Mouse (Mus musculus): ENCODE measurements around the gene Kcnk2. TPM values are rescaled to one million over a fixed set of nuclear protein-coding genes. Genes with fewer than 3 reads are reported as not detected.

Kcnk2 gene
- polyA plus RNA-seq, 1 experiment from 2014 or later, result 3.4 TPM

DNA sequence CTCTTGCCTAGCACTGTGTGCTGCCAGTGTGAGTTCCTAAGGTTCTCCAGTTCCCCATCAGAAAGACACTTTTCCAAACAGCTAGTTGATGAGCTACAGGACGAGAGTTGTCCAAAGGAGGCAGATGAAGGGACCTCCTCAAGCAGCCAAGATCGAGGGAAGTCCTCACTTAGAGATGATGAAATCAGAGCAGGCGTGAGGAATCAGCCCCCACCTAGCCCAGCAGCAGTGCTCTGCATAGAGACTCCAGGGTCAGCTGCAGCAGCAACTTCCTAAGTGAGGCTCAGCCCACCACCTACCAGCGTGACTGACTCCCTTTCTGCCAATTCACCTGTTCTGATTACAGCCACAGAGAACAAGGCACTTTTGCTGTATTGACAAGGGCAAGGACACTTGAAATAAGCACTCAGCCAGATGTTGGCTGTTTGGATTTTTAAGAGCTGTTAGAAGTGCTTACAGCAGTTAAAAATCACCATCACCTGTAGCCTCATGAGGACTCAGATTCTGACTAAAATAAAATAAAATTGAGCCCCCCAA is 60.6 kb downstream of the Kcnk2 start:
- peaks cover 21% of the 10 kb centered on the region for H3K4me1 ChIP-seq
- H3K36me3 ChIP-seq (replicated peaks), result no peaks in the 10 kb centered on the region
- 42% methylated on average over 4 of the region's 4 CpGs for WGBS
- peaks cover 63% of the 10 kb centered on the region for H3K27me3 ChIP-seq (replicated peaks; ENCODE audit: low read depth, poor library complexity, severe bottlenecking)
- no peak for DNase-seq (ENCODE audit: low spot score)
- H3K27ac ChIP-seq (replicated peaks), result no peak overlapping the region
- H3K9me3 ChIP-seq, result no peaks in the 10 kb centered on the region
- no peak overlapping the region for H3K4me3 ChIP-seq

- H3K27me3 ChIP-seq (replicated peaks; ENCODE audit: low read depth, poor library complexity, severe bottlenecking), result no peaks in the 10 kb centered on the region
- DNase-seq (ENCODE audit: low spot score), result no peak
- WGBS, result 61% methylated on average over 2 of the region's 2 CpGs
- H3K9me3 ChIP-seq, result no peaks in the 10 kb centered on the region
- no peak overlapping the region for H3K4me3 ChIP-seq
- no peaks in the 10 kb centered on the region for H3K4me1 ChIP-seq
- H3K36me3 ChIP-seq (replicated peaks), result no peaks in the 10 kb centered on the region
- H3K27ac ChIP-seq (replicated peaks), result no peak overlapping the region
These were observed 86.2 kb downstream of the Kcnk2 start for GRCm38 (mm10) chr1:189315896-189316295.

DNA sequence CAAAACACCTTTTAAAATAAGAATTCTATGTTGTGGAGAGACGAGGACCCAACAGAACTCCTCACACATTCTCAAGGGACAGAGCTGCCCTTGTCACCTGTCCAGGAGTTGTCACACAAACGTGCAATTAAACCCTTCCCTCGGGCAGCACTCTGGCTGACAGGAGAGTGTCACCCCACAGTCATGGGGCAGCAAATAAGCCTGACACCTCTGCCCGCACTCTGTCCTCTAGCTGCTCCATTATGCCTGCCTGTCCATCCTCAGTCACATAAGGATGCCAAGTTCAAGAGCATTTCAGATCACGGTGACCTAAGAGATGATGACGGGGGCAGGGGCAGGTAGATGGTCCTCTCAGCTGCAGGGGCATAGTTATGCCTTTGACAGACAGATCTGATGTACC is 87.6 kb downstream of the Kcnk2 start:
- H3K4me1 ChIP-seq, result no peaks in the 10 kb centered on the region
- H3K9me3 ChIP-seq, result no peaks in the 10 kb centered on the region
- no peak overlapping the region for H3K4me3 ChIP-seq
- no peaks in the 10 kb centered on the region for H3K27me3 ChIP-seq (replicated peaks; ENCODE audit: low read depth, poor library complexity, severe bottlenecking)
- no peak for DNase-seq (ENCODE audit: low spot score)
- no peaks in the 10 kb centered on the region for H3K36me3 ChIP-seq (replicated peaks)
- H3K27ac ChIP-seq (replicated peaks), result no peak overlapping the region
- 65% methylated on average over 6 of the region's 6 CpGs for WGBS

- no peaks in the 10 kb centered on the region for H3K9me3 ChIP-seq
- H3K4me1 ChIP-seq, result no peaks in the 10 kb centered on the region
These were observed 88.3 kb downstream of the Kcnk2 start for GRCm38 (mm10) chr1:189313750-189314149.

GRCm38 (mm10) chr1:189310145-189310544 is 91.9 kb downstream of the Kcnk2 start:
- no peak for DNase-seq (ENCODE audit: low spot score)
- Histone ChIP-seq H3K36me3 (replicated peaks) (no peaks in the 10 kb centered on the region), H3K27ac (replicated peaks) (no peak overlapping the region; the same call in 1 of the 2 replicates), H3K4me1 (peaks cover 1% of the 10 kb centered on the region; the same call in 1 of the 2 replicates), H3K27me3 (replicated peaks; ENCODE audit: low read depth, poor library complexity, severe bottlenecking) (no peaks in the 10 kb centered on the region), H3K4me3 (no peak overlapping the region), H3K9me3 (no peaks in the 10 kb centered on the region)
- WGBS, result 83% methylated on average over 2 of the region's 2 CpGs

More at GRCm38 (mm10) chr1:189313750-189314149, 88.3 kb downstream of the Kcnk2 start:
- H3K36me3 ChIP-seq (replicated peaks), result no peaks in the 10 kb centered on the region
- H3K4me3 ChIP-seq, result no peak overlapping the region
- no peak overlapping the region for H3K27ac ChIP-seq (replicated peaks)
- DNase-seq (ENCODE audit: low spot score), result no peak
- WGBS, result 76% methylated on average over 7 of the region's 7 CpGs
- no peaks in the 10 kb centered on the region for H3K27me3 ChIP-seq (replicated peaks; ENCODE audit: low read depth, poor library complexity, severe bottlenecking)

- H3K4me1 ChIP-seq, result peaks cover 4% of the 10 kb centered on the region
- H3K27me3 ChIP-seq (replicated peaks; ENCODE audit: low read depth, poor library complexity, severe bottlenecking), result no peaks in the 10 kb centered on the region
- no peak for DNase-seq (ENCODE audit: low spot score)
- no peaks in the 10 kb centered on the region for H3K9me3 ChIP-seq
- no peak overlapping the region for H3K4me3 ChIP-seq
- 77% methylated on average over 8 of the region's 8 CpGs for WGBS
- no peak overlapping the region for H3K27ac ChIP-seq (replicated peaks)
- H3K36me3 ChIP-seq (replicated peaks), result no peaks in the 10 kb centered on the region
These were observed 97.0 kb downstream of the Kcnk2 start for GRCm38 (mm10) chr1:189304988-189305522.

- Histone ChIP-seq H3K9me3 (no peaks in the 10 kb centered on the region), H3K27ac (replicated peaks) (no peak overlapping the region), H3K27me3 (replicated peaks; ENCODE audit: low read depth, poor library complexity, severe bottlenecking) (no peaks in the 10 kb centered on the region), H3K4me3 (no peak overlapping the region), H3K4me1 (peaks cover 4% of the 10 kb centered on the region), H3K36me3 (replicated peaks) (no peaks in the 10 kb centered on the region)
- WGBS, result 87% methylated on average over 3 of the region's 3 CpGs
- DNase-seq (ENCODE audit: low spot score), result no peak
These were observed 99.1 kb downstream of the Kcnk2 start for GRCm38 (mm10) chr1:189303001-189303400.

DNA sequence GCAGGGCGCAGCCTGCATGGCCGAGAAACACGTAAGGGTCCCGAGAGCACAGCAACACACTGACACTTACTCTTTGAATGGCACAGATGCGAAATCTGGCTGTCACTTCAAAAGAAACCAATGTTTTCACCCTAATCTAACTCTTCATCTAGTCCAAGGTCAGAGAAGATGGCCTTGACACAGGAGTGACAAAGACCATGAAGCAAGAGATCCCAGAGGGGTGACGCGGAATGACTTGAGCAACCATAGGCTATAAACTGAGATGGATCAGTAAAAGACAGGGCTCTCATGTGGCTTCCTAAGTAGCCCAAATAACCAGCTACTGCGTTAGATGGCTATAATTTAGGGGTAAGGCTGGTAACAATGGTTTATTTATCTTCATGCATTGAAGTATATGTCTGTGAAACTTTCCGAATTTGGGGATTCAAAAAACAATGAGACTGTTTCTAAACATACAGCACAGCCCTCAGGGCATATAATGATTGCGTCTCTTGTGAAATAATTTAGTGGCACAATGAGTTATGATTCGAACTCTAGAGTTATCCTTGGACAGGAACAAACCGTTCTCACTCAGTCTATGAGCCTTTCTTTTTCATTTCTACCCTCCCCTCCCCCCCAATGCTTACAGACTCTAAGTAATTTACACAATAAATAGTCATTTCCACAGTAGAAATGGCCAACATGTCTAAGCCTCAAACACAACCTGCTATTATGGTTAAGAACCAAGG is 108.2 kb downstream of the Kcnk2 start:
- H3K4me3 ChIP-seq, result no peak overlapping the region
- no peaks in the 10 kb centered on the region for H3K9me3 ChIP-seq
- H3K36me3 ChIP-seq (replicated peaks), result no peaks in the 10 kb centered on the region
- DNase-seq (ENCODE audit: low spot score), result no peak
- H3K27ac ChIP-seq (replicated peaks), result no peak overlapping the region
- WGBS, result 88% methylated on average over 12 of the region's 12 CpGs
- H3K27me3 ChIP-seq (replicated peaks; ENCODE audit: low read depth, poor library complexity, severe bottlenecking), result no peaks in the 10 kb centered on the region
- peaks cover 7% of the 10 kb centered on the region; the same call in 1 of the 2 replicates for H3K4me1 ChIP-seq

DNA sequence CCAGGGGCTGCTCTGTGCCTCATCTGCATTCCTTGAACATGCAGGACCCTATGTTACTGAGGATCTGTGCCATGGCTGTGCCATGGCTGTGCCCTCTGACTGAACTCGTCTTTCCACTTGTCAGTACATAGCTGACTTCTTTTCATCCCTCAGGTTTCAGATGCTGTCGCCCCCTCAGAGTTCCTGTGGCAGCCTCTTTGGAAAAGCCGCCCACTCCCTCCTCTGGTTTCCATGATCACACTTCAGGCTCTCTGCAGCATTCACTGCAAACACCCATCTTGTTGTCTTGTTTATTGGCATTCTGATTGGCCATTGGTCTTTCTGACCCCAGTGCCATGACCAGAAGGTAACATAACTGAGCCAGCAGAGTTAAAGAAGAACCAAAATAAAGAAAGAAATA is 111.2 kb downstream of the Kcnk2 start:
- 72% methylated on average over 3 of the region's 3 CpGs for WGBS
- Histone ChIP-seq H3K4me1 (peaks cover 7% of the 10 kb centered on the region; the same call in 1 of the 2 replicates), H3K27me3 (replicated peaks; ENCODE audit: low read depth, poor library complexity, severe bottlenecking) (no peaks in the 10 kb centered on the region), H3K4me3 (no peak overlapping the region), H3K36me3 (replicated peaks) (no peaks in the 10 kb centered on the region), H3K9me3 (no peaks in the 10 kb centered on the region), H3K27ac (replicated peaks) (no peak overlapping the region)
- no peak for DNase-seq (ENCODE audit: low spot score)

DNA sequence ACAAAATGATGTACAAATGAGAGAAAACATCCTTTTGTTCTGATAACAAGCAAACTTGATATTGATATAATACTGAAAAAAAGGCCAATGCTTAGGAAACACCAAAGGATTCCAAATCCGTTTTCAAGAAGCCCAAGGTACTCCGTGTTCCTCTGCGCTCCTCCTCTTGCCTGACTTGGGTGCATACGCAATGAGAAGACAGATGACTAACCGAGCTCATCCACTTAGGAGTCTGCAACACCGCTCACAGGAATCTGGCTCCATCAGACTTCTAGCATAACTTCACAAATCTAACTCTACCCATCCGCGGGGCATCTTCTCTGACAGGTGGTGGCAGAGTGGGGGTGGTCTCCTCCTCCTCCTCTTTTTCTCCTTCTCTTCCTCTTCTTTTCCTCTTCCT is 113.1 kb downstream of the Kcnk2 start:
- no peaks in the 10 kb centered on the region for H3K27me3 ChIP-seq (replicated peaks; ENCODE audit: low read depth, poor library complexity, severe bottlenecking)
- H3K27ac ChIP-seq (replicated peaks), result no peak overlapping the region
- DNase-seq (ENCODE audit: low spot score), result no peak
- no peaks in the 10 kb centered on the region for H3K36me3 ChIP-seq (replicated peaks)
- H3K9me3 ChIP-seq, result no peaks in the 10 kb centered on the region
- peaks cover 7% of the 10 kb centered on the region; the same call in 1 of the 2 replicates for H3K4me1 ChIP-seq
- WGBS, result 88% methylated on average over 8 of the region's 8 CpGs
- no peak overlapping the region for H3K4me3 ChIP-seq

DNA sequence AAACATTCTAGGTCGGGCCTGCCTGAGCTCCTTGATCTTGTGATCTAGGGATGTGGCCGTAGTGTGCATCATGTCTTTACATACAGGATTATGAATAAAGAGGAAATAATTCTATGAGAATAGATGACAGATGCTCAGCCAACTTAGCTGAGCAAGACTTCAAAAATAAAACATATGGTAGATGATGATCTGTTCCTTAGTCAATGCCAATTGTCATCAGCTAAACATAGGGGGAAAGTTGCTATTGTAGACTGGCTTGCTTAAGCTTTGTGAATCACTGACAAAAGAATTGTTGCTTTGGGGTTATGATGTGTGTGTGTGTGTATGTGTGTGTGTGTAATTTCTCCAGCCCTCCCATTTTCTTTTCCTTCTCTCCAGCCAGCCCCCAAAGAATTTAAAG is 129.8 kb downstream of the Kcnk2 start:
- Histone ChIP-seq H3K4me3 (no peak overlapping the region), H3K27me3 (replicated peaks; ENCODE audit: low read depth, poor library complexity, severe bottlenecking) (no peaks in the 10 kb centered on the region), H3K4me1 (no peaks in the 10 kb centered on the region), H3K9me3 (no peaks in the 10 kb centered on the region), H3K36me3 (replicated peaks) (no peaks in the 10 kb centered on the region), H3K27ac (replicated peaks) (no peak overlapping the region)
- WGBS, result 90% methylated on average over 2 of the region's 2 CpGs
- DNase-seq (ENCODE audit: low spot score), result no peak

DNA sequence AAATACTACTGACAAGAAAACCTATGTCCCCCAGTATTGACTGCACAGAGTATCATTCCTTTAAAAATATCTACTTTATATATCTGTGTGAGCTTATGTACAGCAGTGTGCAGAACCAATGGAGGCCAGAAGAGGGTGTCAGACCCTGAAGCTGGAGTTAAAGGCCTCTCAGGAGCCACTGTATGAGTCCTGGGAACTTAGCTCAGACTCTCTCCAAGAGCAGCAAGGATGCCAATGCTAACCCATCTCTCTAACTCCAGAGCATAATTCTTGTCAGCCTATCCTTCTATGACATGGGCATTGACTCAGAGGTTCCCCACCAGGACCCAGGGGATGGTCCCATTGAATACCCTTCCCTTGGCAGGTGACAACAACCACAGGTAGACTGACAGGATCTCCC is 148.4 kb downstream of the Kcnk2 start:
- Histone ChIP-seq H3K4me1 (no peaks in the 10 kb centered on the region; the same call in 1 of the 2 replicates), H3K27ac (replicated peaks) (no peak overlapping the region), H3K36me3 (replicated peaks) (no peaks in the 10 kb centered on the region), H3K9me3 (no peaks in the 10 kb centered on the region), H3K27me3 (replicated peaks; ENCODE audit: low read depth, poor library complexity, severe bottlenecking) (no peaks in the 10 kb centered on the region), H3K4me3 (no peak overlapping the region)
- DNase-seq (ENCODE audit: low spot score), result no peak

DNA sequence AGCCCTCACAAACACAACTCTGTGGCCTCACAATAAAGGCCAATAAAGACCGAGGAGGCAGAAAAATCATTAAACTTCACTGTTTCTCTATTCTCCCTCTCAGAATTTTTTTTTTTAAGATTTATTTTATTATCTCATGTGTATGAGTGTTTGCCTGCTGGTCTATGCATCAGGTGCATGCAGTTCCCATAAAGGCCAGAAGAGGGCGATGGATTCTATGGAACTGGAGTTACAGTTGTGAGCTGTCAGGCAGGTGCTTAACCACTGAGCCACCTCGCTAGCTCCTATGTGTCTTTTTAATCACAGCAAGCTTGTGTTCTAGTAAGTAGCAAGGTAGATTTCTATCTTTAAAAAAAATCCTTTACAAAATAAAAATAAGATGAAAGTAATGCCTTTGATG is 148.9 kb downstream of the Kcnk2 start:
- H3K27ac ChIP-seq (replicated peaks), result no peak overlapping the region
- H3K36me3 ChIP-seq (replicated peaks), result no peaks in the 10 kb centered on the region
- no peak overlapping the region for H3K4me3 ChIP-seq
- H3K4me1 ChIP-seq, result no peaks in the 10 kb centered on the region; the same call in 1 of the 2 replicates
- no peaks in the 10 kb centered on the region for H3K27me3 ChIP-seq (replicated peaks; ENCODE audit: low read depth, poor library complexity, severe bottlenecking)
- peak; percentile 27 for DNase-seq (ENCODE audit: low spot score)
- 61% methylated on average over 3 of the region's 3 CpGs for WGBS
- H3K9me3 ChIP-seq, result no peaks in the 10 kb centered on the region

All from embryonic facial prominence, embryonic 10.5 days (tissue).